Mouse (Mus musculus) myocyte (in vitro differentiated cells): Measurements from ENCODE around the gene Aqp6.

ENCODE experiments used
- CEBPB ChIP-seq: IDR thresholded peaks from 2 replicates; pipeline ENCODE4 v1.6.1; 2011; ENCODE audit warnings: mild to moderate bottlenecking, moderate library complexity; ENCODE audit not compliant: poor library complexity, insufficient read depth, severe bottlenecking
- E2F4 ChIP-seq: IDR thresholded peaks from one replicate; pipeline ENCODE4 v1.6.1; 2011; ENCODE audit warnings: mild to moderate bottlenecking, control low read depth, moderate library complexity; ENCODE audit not compliant: insufficient read depth
- MAX ChIP-seq: IDR thresholded peaks from one replicate; pipeline ENCODE4 v1.6.1; 2011; ENCODE audit warnings: low read depth, mild to moderate bottlenecking, control low read depth
- MYOD1 ChIP-seq, 3 experiments: IDR thresholded peaks; one replicate each; pipeline ENCODE4 v1.6.1; 2011; ENCODE audit warnings: control low read depth in 2 of 3, low read depth in 2 of 3, mild to moderate bottlenecking in 2 of 3, moderate library complexity in 1 of 3; ENCODE audit not compliant: insufficient read length in 2 of 3, control insufficient read depth in 1 of 3
- MYOG ChIP-seq, 3 experiments: IDR thresholded peaks; one replicate each; pipeline ENCODE4 v1.6.1; 2011; ENCODE audit warnings: control low read depth in 2 of 3, low read depth in 2 of 3, mild to moderate bottlenecking in 2 of 3; ENCODE audit not compliant: insufficient read length in 2 of 3, control insufficient read depth in 1 of 3, insufficient read depth in 1 of 3
- POLR2A ChIP-seq: IDR thresholded peaks from one replicate; pipeline ENCODE4 v1.6.1; 2011; ENCODE audit warnings: low read depth, mild to moderate bottlenecking, control low read depth, moderate library complexity; ENCODE audit not compliant: insufficient read length
- POLR2AphosphoS2 ChIP-seq: IDR thresholded peaks from one replicate; pipeline ENCODE4 v1.6.1; 2011; ENCODE audit warnings: low read depth, control low read depth; ENCODE audit not compliant: insufficient read length
- REST ChIP-seq: IDR thresholded peaks from one replicate; pipeline ENCODE4 v1.6.1; 2011; ENCODE audit warnings: mild to moderate bottlenecking, control low read depth, moderate library complexity; ENCODE audit not compliant: insufficient read depth, insufficient read length
- TCF12 ChIP-seq: IDR thresholded peaks from one replicate; pipeline ENCODE4 v1.6.1; 2011; ENCODE audit warnings: mild to moderate bottlenecking, control low read depth; ENCODE audit not compliant: poor library complexity, insufficient read depth, severe bottlenecking
- TCF3 ChIP-seq: IDR thresholded peaks from one replicate; pipeline ENCODE4 v1.6.1; 2011; ENCODE audit warnings: low read depth, control low read depth; ENCODE audit not compliant: insufficient read length
- USF1 ChIP-seq: IDR thresholded peaks from one replicate; pipeline ENCODE4 v1.6.1; 2011; ENCODE audit warnings: low read depth, mild to moderate bottlenecking, control low read depth, moderate library complexity

DNA sequence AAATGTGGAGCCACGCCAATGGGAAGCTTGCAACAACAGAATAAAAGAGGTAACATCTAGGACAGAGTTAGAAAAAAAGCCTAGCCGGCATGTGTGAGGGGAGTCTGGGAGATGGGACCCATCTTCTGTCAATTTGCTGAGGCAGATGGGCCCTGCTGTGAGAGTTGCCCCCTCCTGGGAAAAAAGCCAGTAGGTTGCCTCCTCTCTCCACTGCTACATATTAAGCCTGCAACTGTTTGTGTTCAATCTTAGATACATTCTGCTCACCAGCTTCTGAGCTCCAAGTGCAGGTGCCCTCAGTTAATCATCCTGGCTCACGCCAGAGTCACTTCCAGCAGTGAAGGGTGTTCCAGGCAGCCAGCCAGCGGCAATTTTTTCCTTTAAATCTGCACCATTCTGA lies 18.6 kb downstream of the Aqp6 start:
- TF ChIP-seq POLR2A (no peak), TCF12 (no peak), MAX (no peak), MYOD1 (IDR thresholded peaks at IDR 0.05; ENCODE audit: control insufficient read depth in 1 of 3, insufficient read length in 2 of 3, low read depth in 2 of 3) (no peak), REST (no peak), USF1 (no peak), CEBPB (no peak), MYOG (IDR thresholded peaks at IDR 0.05; ENCODE audit: control insufficient read depth in 1 of 3, insufficient read depth in 1 of 3, insufficient read length in 2 of 3, low read depth in 2 of 3) (no peak), E2F4 (no peak), POLR2AphosphoS2 (no peak), TCF3 (no peak)
